Mouse (Mus musculus) ES-CJ7 (cell line): ENCODE measurements around the gene Gab2.

Experiments used
- DNase-seq: peaks from one replicate; pipeline ENCODE4 v3.0.0; 2011; ENCODE audit warnings: low read depth, low spot score

Gene Gab2

GRCm38 (mm10) chr7:97346111-97346821 is 264.9 kb downstream of the Gab2 start:
- DNase-seq, result no peak

GRCm38 (mm10) chr7:97346822-97347166 is 265.4 kb downstream of the Gab2 start:
- DNase-seq, result no peak

GRCm38 (mm10) chr7:97347464-97347863 is 266.1 kb downstream of the Gab2 start:
- no peak for DNase-seq

GRCm38 (mm10) chr7:97348318-97348717 is 266.9 kb downstream of the Gab2 start:
- no peak for DNase-seq

GRCm38 (mm10) chr7:97348836-97349235 is 267.4 kb downstream of the Gab2 start:
- DNase-seq, result no peak

- no peak for DNase-seq
These were observed 268.1 kb downstream of the Gab2 start for GRCm38 (mm10) chr7:97349438-97349837.

GRCm38 (mm10) chr7:97350891-97351290 is 269.5 kb downstream of the Gab2 start:
- no peak for DNase-seq

GRCm38 (mm10) chr7:97351792-97352513 is 270.6 kb downstream of the Gab2 start:
- DNase-seq, result no peak

- DNase-seq, result no peak
These were observed 272.0 kb downstream of the Gab2 start for GRCm38 (mm10) chr7:97353356-97353755.

GRCm38 (mm10) chr7:97355068-97355841 is 273.9 kb downstream of the Gab2 start:
- DNase-seq, result no peak

GRCm38 (mm10) chr7:97356253-97356652 is 274.9 kb downstream of the Gab2 start:
- DNase-seq, result no peak

GRCm38 (mm10) chr7:97356875-97357276 is 275.5 kb downstream of the Gab2 start:
- DNase-seq, result no peak

GRCm38 (mm10) chr7:97357840-97358239 is 276.5 kb downstream of the Gab2 start:
- DNase-seq, result no peak

- no peak for DNase-seq
These were observed 277.0 kb downstream of the Gab2 start for GRCm38 (mm10) chr7:97358347-97358746.
